Mouse (Mus musculus) intestine, embryonic 16.5 days (tissue): Measurements from ENCODE around the gene Glis3. TPM values are rescaled to one million over a fixed set of nuclear protein-coding genes. Genes with fewer than 3 reads are reported as not detected.

Experiments used
- ATAC-seq: fragments of 200-750 bp; cut with Nextera tagmentation; 2 replicates; pipeline ENCODE4 v1.8.0; 2017; ENCODE audit warnings: moderate TSS enrichment, moderate library complexity
- H3K27ac ChIP-seq: fragments of 300-500 bp; sonication (generic); 2 replicates; pipeline ENCODE4 v1.5.1; 2014; ENCODE audit warnings: mild to moderate bottlenecking, low read length
- H3K27me3 ChIP-seq: fragments of 300-500 bp; sonication (generic); replicated peaks from 2 replicates; pipeline ENCODE4 v1.6.1; 2014; ENCODE audit warnings: low read length, control low read depth, mixed read lengths; ENCODE audit not compliant: control insufficient read depth, insufficient read depth
- H3K36me3 ChIP-seq: fragments of 300-500 bp; sonication (generic); 2 replicates; pipeline ENCODE4 v1.6.1; 2014; ENCODE audit warnings: low read length, control low read depth; ENCODE audit not compliant: control insufficient read depth, insufficient read depth
- H3K4me1 ChIP-seq: fragments of 300-500 bp; sonication (generic); 2 replicates; pipeline ENCODE4 v1.6.1; 2014; ENCODE audit warnings: low read length, control low read depth, mixed read lengths; ENCODE audit not compliant: control insufficient read depth, insufficient read depth
- H3K4me2 ChIP-seq: fragments of 300-500 bp; sonication (generic); 2 replicates; pipeline ENCODE4 v1.6.1; 2014; ENCODE audit warnings: low read depth, low read length, control low read depth
- H3K4me3 ChIP-seq: fragments of 300-500 bp; sonication (generic); 2 replicates; pipeline ENCODE4 v1.5.1; 2014; ENCODE audit warnings: mild to moderate bottlenecking, low read length
- H3K9ac ChIP-seq: fragments of 300-500 bp; sonication (generic); 2 replicates; pipeline ENCODE4 v1.6.1; 2014; ENCODE audit warnings: low read depth, low read length
- H3K9me3 ChIP-seq: fragments of 300-500 bp; sonication (generic); 2 replicates; pipeline ENCODE4 v1.6.1; 2016; ENCODE audit warnings: low read length, control low read depth; ENCODE audit not compliant: control insufficient read depth
- WGBS: fragments of 180-500 bp; shearing (Covaris S2); extraction: QIAGEN DNeasy Blood & Tissue Kit; methylation state at CpG from one replicate; pipeline ENCODE4 v1.1.7; 2014; 5-methylcytosine and 5-hydroxymethylcytosine counted together
- polyA plus RNA-seq: library from polyadenylated mRNA; unstranded; fragments of >200 nt; fragmentation: Nextera tagmentation; extraction: Ambion mirVana; gene quantifications from 2 replicates; pipeline ENCODE4 v1.2.1, GENCODE M21; 2015

Gene Glis3
- polyA plus RNA-seq, 1 experiment from 2014 or later, result 0.73 TPM

DNA sequence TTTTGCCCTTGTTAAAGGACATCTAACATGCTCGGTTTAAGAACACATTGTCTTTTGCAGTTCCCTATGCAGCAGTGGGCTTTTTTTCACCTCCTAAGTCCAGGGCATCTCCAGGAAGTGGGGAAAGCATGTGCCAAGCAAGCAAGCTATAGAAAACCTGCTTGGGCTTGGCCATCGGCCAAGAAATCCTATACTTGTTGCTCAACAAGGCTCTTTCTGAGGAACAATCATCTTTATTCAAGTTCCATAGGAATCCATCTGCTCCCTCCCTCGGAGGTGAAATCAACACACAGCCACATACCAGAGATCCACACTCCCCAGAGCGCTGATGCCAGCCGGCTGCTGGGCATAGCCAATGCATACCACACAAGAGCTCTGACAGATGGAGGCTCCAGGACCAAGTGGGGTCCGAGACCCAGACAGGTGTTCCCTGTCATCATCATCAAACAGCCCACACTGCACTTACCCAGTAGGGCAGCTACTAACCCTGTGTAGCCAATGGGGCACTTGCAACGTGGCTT lies 39.0 kb downstream of the Glis3 start:
- no peak overlapping the region for H3K9ac ChIP-seq
- no peaks in the 10 kb centered on the region for H3K36me3 ChIP-seq
- no peaks in the 10 kb centered on the region for H3K4me1 ChIP-seq
- WGBS, result 63% methylated on average over 7 of the region's 7 CpGs
- H3K9me3 ChIP-seq, result no peaks in the 10 kb centered on the region
- H3K4me3 ChIP-seq, result no peak overlapping the region
- no peak overlapping the region for H3K4me2 ChIP-seq
- no peak overlapping the region for H3K27ac ChIP-seq
- no peak for ATAC-seq
- H3K27me3 ChIP-seq, result no peaks in the 10 kb centered on the region

DNA sequence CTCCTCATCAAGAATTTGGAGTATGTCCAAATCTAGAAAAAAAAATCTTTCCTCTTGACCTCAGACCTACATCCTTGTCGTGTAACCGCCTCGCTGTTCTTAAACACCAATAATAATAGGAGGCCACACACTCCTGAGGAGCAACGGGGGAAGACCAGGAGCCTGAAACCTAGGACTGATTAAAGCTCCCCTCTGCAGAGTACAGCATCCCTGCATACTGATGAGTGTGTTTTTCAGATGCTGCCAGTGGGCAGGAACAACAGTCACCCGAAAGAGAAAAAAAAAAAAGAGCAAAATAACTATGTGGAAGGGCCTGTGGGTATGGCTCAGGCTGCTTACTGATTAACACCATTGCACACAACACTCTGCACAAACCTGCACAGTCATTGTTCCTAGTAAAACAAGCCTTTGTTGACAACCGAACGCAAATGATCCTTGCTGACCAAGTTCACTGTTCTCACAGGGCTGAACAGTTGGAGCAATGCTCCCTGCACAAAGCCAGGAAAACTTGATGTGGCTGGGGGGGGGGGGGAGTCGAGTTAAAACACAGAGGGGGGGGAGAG lies 43.8 kb downstream of the Glis3 start:
- H3K4me2 ChIP-seq, result no peak overlapping the region
- no peak overlapping the region for H3K9ac ChIP-seq
- no peaks in the 10 kb centered on the region for H3K4me1 ChIP-seq
- ATAC-seq, result no peak; the same call in 1 of the 2 replicates
- H3K9me3 ChIP-seq, result no peaks in the 10 kb centered on the region
- H3K27me3 ChIP-seq, result no peaks in the 10 kb centered on the region
- H3K27ac ChIP-seq, result no peak overlapping the region
- H3K36me3 ChIP-seq, result no peaks in the 10 kb centered on the region
- 43% methylated on average over 7 of the region's 8 CpGs for WGBS
- no peak overlapping the region for H3K4me3 ChIP-seq

DNA sequence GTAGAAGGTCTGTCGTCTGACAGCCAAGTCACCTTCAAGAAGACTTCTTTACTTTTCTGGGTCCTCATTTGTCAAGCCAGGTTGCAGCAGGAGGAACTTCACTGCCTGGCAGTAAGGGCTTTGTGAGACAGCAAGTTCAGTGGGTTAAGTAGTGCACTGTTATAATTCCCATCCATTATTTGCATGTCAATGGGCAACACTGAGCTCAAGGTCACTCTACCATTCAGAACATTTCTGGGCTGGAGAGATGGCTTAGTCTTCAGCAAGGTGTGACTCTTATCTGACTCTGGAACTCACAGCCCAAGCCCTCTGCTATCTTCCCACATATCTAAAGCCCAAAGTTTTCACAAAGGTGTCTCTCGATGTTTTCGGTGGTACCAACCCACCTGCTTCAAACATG lies 44.9 kb downstream of the Glis3 start:
- Histone ChIP-seq H3K4me2 (no peak overlapping the region), H3K36me3 (no peaks in the 10 kb centered on the region), H3K27ac (no peak overlapping the region), H3K4me1 (no peaks in the 10 kb centered on the region), H3K9ac (no peak overlapping the region), H3K9me3 (no peaks in the 10 kb centered on the region), H3K4me3 (no peak overlapping the region), H3K27me3 (no peaks in the 10 kb centered on the region)
- no peak for ATAC-seq
- WGBS, result 90% methylated on average over 3 of the region's 3 CpGs

DNA sequence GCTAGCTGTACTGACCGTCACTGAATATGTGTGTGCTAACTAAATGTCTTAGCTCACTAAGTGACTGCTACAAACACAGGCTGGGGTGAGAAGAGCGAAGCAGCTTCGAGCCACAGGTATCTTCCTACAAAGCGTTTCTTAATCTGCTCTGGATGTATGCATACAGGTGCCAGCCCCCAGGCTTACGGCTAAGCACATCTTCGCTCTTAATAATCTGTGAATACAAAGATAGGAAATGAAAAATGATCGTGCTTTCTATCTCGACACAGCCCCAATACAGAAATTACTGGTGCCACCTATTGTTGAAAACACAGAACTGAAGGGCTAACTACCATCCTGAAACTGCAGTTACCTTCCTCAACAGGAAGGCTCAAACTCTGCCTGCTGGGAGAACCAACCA lies 51.5 kb downstream of the Glis3 start:
- H3K36me3 ChIP-seq, result no peaks in the 10 kb centered on the region
- H3K9ac ChIP-seq, result no peak overlapping the region
- WGBS, result 49% methylated on average over 8 of the region's 8 CpGs
- no peak overlapping the region for H3K27ac ChIP-seq
- no peak overlapping the region for H3K4me3 ChIP-seq
- no peaks in the 10 kb centered on the region for H3K27me3 ChIP-seq
- H3K4me1 ChIP-seq, result no peaks in the 10 kb centered on the region; the same call in 1 of the 2 replicates
- no peak overlapping the region for H3K4me2 ChIP-seq
- no peak for ATAC-seq
- H3K9me3 ChIP-seq, result no peaks in the 10 kb centered on the region

DNA sequence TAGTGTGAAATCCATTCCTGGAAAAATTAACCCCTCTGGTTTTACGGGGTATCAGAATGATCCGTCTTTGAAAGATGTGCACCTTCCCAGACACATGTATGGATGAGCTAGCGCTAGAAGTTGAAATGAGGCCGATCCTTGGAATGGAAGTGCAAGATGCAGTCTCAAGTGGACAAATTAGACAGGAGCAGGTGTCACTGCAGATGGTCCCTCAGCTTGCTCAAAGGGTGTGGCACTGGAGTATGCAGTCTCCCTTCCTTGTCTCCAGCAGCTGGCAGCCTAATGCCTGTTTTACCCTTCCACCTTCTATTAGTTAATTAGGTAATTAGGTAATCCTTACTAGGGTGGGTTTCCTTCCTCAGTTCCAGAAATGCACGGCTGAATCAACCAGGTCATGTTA lies 53.7 kb downstream of the Glis3 start:
- no peak for ATAC-seq
- WGBS, result 92% methylated on average over 5 of the region's 5 CpGs
- H3K4me2 ChIP-seq, result no peak overlapping the region
- no peaks in the 10 kb centered on the region; the same call in 1 of the 2 replicates for H3K4me1 ChIP-seq
- H3K4me3 ChIP-seq, result no peak overlapping the region
- H3K27me3 ChIP-seq, result no peaks in the 10 kb centered on the region
- no peak overlapping the region for H3K27ac ChIP-seq
- H3K36me3 ChIP-seq, result no peaks in the 10 kb centered on the region
- no peak overlapping the region for H3K9ac ChIP-seq
- no peaks in the 10 kb centered on the region for H3K9me3 ChIP-seq

DNA sequence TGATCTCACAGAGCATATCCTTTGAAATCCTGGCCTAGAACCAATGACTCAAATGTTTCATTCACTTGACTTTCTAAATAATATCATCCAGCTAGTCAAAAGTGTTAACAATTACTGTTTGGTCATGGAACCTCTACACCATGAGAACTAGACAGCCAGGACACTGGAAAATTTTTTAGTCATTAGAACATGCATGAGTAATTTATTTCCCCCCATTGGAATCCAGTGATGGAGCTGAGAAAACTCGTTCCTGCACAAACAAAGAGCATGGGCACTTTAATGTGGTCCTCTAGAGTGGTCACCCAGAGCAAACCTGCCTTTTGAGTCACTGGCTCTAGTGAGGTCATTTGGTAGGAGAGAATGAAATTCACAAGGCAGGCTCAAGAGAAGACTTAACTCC lies 55.3 kb downstream of the Glis3 start:
- Histone ChIP-seq H3K27me3 (no peaks in the 10 kb centered on the region), H3K27ac (no peak overlapping the region), H3K4me2 (no peak overlapping the region), H3K9me3 (no peaks in the 10 kb centered on the region), H3K36me3 (no peaks in the 10 kb centered on the region), H3K4me1 (no peaks in the 10 kb centered on the region; the same call in 1 of the 2 replicates), H3K4me3 (no peak overlapping the region), H3K9ac (no peak overlapping the region)
- 70% methylated on average over 1 of the region's 1 CpGs for WGBS
- no peak for ATAC-seq

DNA sequence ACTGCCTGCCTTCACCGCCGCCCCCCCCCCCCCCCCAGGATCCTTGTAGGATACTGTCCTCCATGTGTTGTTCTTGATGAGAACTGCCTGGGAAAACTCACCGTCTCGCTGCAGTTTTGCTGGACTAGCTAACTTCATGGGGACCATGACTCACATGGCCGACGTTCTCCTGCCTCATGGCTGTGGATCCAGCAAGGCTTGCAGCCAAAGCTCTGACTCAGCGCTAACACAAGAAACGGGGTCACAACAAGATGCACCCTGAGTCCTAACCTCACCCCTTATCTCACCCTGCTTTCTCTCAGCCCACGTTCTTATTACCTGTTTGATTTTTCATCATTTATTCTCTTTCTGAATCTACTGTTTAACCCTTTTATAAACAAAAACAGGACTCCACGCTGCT lies 56.2 kb downstream of the Glis3 start:
- no peak for ATAC-seq
- Histone ChIP-seq H3K9ac (no peak overlapping the region), H3K4me1 (no peaks in the 10 kb centered on the region; the same call in 1 of the 2 replicates), H3K4me2 (no peak overlapping the region), H3K9me3 (no peaks in the 10 kb centered on the region), H3K27me3 (no peaks in the 10 kb centered on the region), H3K4me3 (no peak overlapping the region), H3K36me3 (no peaks in the 10 kb centered on the region), H3K27ac (no peak overlapping the region)
- WGBS, result 73% methylated on average over 10 of the region's 10 CpGs

DNA sequence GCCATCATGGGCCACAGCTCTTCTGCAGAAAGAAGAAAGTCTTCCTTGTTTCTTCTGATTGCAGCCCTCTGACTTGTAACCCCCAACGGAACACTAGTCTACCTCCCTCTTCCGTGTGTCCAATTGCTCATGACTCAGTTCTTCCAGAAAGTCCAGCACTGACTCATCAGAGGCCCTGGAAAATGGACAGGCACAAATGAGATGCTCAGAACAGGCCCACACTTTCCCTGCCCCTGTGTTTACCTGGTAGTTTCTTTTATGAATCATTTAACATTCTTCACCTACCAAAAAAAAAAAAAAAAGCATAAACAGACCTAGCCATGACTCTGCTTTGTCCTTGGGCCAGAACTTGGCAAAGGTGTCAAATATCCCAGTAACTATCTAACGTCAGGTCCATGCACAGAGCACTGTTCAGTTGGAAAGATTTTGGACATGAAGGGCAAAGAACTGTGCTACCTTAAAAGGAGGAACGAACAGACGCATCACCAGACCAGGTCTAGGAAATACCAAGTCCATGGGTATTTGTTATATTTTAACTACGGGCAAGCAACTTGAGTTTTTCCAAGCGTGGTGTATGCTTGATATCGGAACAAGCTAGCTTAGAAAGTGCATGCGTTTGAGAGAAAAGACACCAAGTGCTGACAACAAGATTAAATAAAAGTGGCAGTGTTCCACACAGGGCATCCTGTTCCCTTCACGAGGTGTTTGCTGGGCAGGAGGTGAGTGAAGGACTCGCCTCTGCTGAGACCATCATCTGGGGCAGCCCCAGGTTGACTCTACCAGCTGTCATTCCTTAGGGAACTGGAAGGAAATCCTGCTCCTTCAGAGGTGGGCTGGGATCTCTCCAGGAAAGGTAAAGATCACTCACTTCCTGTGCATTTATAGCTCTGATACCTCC lies 58.0 kb downstream of the Glis3 start:
- Histone ChIP-seq H3K4me3 (no peak overlapping the region), H3K4me1 (no peaks in the 10 kb centered on the region), H3K4me2 (no peak overlapping the region), H3K9me3 (no peaks in the 10 kb centered on the region), H3K36me3 (no peaks in the 10 kb centered on the region), H3K9ac (no peak overlapping the region), H3K27ac (no peak overlapping the region), H3K27me3 (no peaks in the 10 kb centered on the region)
- ATAC-seq, result no peak
- WGBS, result 84% methylated on average over 11 of the region's 11 CpGs

DNA sequence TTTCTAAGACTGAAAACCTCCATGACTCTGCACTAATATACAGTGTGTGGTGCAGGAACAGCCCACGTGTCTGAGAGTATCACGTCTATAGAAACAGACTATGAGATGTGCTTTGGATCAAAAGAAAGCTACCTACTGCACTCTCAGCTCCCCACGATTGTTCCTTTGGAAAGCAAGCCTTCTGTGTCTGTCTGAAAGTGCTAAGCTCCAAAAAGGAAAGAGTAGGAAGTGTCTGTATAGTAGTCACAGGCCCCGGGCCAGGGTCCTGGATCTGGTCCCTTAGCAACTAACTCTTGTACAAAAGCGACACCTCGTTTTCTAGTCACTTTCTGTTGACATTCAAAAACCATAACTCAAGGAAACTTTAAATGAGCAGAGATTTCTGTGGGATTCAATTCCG lies 62.1 kb downstream of the Glis3 start:
- no peaks in the 10 kb centered on the region for H3K9me3 ChIP-seq
- WGBS, result 86% methylated on average over 7 of the region's 7 CpGs
- H3K27ac ChIP-seq, result no peak overlapping the region
- H3K36me3 ChIP-seq, result no peaks in the 10 kb centered on the region
- no peak overlapping the region for H3K9ac ChIP-seq
- no peak overlapping the region for H3K4me2 ChIP-seq
- no peak for ATAC-seq
- no peaks in the 10 kb centered on the region for H3K4me1 ChIP-seq
- H3K27me3 ChIP-seq, result no peaks in the 10 kb centered on the region
- no peak overlapping the region for H3K4me3 ChIP-seq
